Mouse (Mus musculus): ENCODE results near the gene Prss12. TPM values are rescaled to one million over a fixed set of nuclear protein-coding genes. Genes with fewer than 3 reads are reported as not detected.

The Prss12 gene
- total RNA-seq, 2 experiments from 2014 or later, result 11.6 to 11.8 TPM

- peak overlapping the region; percentile 60 for H3K27ac ChIP-seq
Measured at GRCm38 (mm10) chr3:123503943-123504342, 57.2 kb downstream of the Prss12 start.

GRCm38 (mm10) chr3:123504783-123505182 lies 58.1 kb downstream of the Prss12 start:
- DNase-seq (ENCODE audit: low spot score in 2 of 2), result no peak
- H3K4me3 ChIP-seq, result no peak overlapping the region
- TF ChIP-seq CTCF (conservative IDR thresholded peaks at IDR 0.05), result no peak

More at GRCm38 (mm10) chr3:123503943-123504342, 57.2 kb downstream of the Prss12 start:
- peak; percentile 49 to 70 for DNase-seq (ENCODE audit: low spot score in 2 of 2)
- no peak for TF ChIP-seq CTCF (conservative IDR thresholded peaks at IDR 0.05)
- H3K4me3 ChIP-seq, result no peak overlapping the region

GRCm38 (mm10) chr3:123505778-123506667 lies 59.3 kb downstream of the Prss12 start:
- peak overlapping the region; percentile 83; the same call in 1 of the 2 replicates for H3K4me3 ChIP-seq
- TF ChIP-seq CTCF (conservative IDR thresholded peaks at IDR 0.05), result no peak
- no peak overlapping the region for H3K27ac ChIP-seq
- peak in 1 of 2 experiments; percentile 7 for DNase-seq (ENCODE audit: low spot score in 2 of 2)

More at GRCm38 (mm10) chr3:123504783-123505182, 58.1 kb downstream of the Prss12 start:
- H3K27ac ChIP-seq, result peak overlapping the region; percentile 60; the same call in 1 of the 2 replicates

- TF ChIP-seq CTCF (conservative IDR thresholded peaks at IDR 0.05), result peak; percentile 81
- Histone ChIP-seq H3K27ac (peak overlapping the region; percentile 96), H3K4me3 (peak overlapping the region; percentile 83)
- no peak for DNase-seq (ENCODE audit: low spot score in 2 of 2)
Measured at GRCm38 (mm10) chr3:123506699-123507662, 60.3 kb downstream of the Prss12 start.

DNA sequence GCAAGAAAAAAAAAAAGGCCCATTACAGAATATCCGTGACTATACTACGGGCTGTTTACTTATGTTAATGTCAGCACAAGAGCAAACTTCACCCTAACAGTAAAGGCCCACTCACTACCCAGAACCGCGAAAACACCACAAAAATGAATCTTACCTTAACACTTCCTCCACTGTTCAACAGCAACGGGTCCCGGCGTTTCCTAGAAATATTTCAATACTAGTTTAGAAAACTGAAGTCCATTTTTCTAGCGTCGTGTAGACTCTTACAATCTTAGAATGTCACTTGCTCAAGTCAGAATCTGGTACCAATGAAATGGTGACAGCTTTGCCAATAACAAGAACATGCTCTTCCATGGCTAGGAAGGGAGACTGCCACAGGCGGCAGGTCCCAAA lies 60.9 kb downstream of the Prss12 start:
- TF ChIP-seq CTCF (conservative IDR thresholded peaks at IDR 0.05), result no peak
- no peak for DNase-seq (ENCODE audit: low spot score in 2 of 2)
- Histone ChIP-seq H3K27ac (peak overlapping the region; percentile 96), H3K4me3 (peak overlapping the region; percentile 83)

DNA sequence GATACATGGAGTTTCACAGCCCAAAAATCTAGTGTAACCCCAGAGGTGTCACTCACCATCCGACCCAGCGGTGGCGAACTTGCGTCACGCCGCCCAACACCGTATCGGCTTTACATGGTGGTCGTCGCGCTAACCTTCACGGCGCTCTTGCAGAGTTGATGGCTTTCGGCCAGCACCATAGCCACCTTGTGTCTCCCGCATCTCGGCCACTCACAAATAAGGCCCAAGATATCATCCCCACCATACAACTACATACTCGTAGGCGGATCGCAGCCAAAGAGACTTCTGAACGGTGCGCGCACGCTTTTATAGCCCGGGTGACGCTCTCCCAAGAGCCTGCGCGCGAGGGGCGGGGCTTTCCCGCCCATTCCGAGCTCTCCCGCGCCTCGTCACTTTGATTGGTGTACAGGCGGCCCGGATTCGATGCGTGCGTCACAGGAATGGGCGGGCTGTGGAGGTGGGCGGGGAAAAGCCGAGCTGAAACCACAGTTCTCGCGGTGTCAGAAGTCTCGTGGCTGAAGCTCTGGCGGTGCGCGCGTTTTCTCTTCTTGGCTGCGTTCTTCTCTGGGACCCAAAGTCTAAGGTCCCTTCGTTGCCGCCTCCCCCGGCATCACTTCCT lies 61.5 kb downstream of the Prss12 start:
- DNase-seq (ENCODE audit: low spot score in 2 of 2), result peak; percentile 99
- Histone ChIP-seq H3K27ac (peak overlapping the region; percentile 96), H3K4me3 (peak overlapping the region; percentile 83)
- TF ChIP-seq CTCF (conservative IDR thresholded peaks at IDR 0.05), result peak; percentile 54

DNA sequence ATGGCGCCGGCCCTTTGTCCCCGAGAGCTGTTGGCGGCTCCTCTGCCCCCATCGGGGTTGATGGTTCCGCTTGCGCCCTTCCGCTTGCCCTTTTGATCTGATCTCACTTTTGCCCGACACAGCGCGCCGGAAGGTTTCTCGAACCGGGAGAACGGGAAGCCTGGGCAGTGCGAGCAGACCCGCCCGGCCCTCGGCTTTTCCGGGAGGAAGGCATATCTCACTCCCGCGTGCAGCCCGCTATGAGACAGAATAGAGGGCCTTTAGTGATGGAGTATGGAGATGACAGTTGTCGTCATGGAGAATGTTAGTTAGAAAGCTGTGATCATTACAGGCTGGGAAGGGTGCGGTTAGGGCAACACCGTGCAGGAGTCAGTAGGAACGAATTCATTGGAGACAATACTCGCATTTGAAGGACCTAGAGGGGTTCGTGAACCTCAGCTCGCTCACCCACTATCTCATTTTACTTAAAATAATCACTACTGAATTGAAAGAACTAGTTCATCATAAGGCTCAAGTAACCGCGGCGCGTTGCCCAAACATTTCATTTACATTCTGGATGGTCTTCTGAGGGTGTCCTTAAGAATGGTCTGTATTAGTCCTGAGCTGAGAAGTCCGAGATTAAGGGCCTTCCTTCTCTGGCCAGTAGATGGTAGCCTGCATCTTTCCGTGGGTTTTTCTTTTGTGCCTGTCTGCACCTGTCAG lies 62.1 kb downstream of the Prss12 start:
- DNase-seq (ENCODE audit: low spot score in 2 of 2), result peak in 1 of 2 experiments; percentile 57
- TF ChIP-seq CTCF (conservative IDR thresholded peaks at IDR 0.05), result peak; percentile 60
- Histone ChIP-seq H3K27ac (peak overlapping the region; percentile 96), H3K4me3 (peak overlapping the region; percentile 83)

GRCm38 (mm10) chr3:123511818-123512217 lies 65.1 kb downstream of the Prss12 start:
- Histone ChIP-seq H3K27ac (no peak overlapping the region), H3K4me3 (no peak overlapping the region)
- no peak for DNase-seq (ENCODE audit: low spot score in 2 of 2)
- peak; percentile 29; the same call in 1 of the 2 replicates for TF ChIP-seq CTCF (conservative IDR thresholded peaks at IDR 0.05)

DNA sequence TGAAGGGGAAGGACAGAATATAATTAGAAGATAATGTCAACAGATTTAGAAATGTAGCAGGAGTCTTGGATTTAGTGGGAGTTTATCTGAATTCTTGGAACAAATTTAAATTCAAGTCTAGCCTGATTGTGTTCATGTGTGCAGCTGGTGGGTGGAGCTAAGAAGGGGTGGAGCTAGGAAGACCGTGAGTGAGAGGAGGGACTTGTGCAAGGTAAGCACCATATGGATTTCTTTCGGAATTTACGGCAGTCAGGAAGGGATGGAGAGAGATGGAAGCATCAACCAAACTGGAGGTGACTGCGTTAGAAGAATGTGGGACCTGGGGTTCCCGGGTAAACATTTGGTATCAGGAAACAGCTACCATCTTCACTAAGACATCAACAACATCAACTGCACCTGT lies 68.2 kb downstream of the Prss12 start:
- Histone ChIP-seq H3K27ac (no peak overlapping the region), H3K4me3 (no peak overlapping the region)
- DNase-seq (ENCODE audit: low spot score in 2 of 2), result peak in 1 of 2 experiments; percentile 6
- TF ChIP-seq CTCF (conservative IDR thresholded peaks at IDR 0.05), result no peak

DNA sequence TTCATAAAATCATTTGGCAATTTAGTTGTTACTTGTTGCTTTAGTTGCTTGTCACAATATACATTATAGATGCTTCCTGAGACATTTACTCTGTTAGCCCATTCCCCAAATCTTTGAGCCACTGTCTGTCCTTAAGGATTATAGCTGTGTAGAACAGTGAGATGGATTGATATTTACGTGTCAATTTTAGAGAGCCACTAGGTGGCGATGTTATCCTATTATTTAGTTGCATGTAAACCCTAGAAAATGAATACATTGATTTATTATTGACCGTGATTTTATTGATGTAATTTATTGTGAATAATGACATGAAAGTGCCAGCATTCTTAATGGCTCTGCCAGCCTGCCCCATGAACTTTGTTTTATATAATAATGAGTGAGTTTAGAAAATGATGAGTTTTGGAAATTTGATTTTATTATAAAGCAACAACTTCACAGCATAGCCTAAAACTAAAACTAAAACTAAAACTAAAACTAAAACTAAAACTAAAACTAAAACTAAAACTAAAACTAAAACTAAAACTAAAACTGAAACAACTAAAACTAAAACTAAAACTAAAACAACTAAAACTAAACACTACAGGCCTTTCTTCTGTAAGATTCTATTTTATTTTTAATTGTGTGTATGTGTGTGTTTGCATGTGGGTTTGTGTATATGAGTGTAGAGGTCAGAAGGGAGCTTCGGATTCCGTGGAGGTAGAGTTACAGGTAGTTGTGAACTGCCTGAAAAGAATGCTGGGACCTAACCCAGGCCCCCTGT lies 69.1 kb downstream of the Prss12 start:
- Histone ChIP-seq H3K4me3 (no peak overlapping the region), H3K27ac (no peak overlapping the region)
- DNase-seq (ENCODE audit: low spot score in 2 of 2), result peak; percentile 51 to 76
- peak; percentile 89 for TF ChIP-seq CTCF (conservative IDR thresholded peaks at IDR 0.05)

DNA sequence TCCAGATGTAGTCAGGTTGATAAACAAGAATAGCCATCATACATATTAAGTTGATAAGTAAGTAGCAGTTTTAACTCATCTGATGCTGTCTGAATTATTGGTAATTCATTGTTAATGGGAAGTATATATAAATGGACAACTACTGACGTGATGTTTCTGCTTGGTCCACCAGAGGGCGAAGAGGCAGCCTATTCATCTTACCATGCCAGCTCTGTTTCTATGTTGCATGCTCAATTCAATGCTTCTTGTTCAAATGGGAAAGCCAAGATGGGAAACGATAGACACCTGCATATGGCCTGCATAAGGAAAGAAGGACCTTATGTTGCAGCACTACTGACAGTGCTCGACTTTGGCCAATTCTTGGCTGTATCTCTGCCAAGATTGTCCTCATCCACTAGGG lies 70.1 kb downstream of the Prss12 start:
- peak; percentile 85 for TF ChIP-seq CTCF (conservative IDR thresholded peaks at IDR 0.05)
- peak; percentile 40 to 42 for DNase-seq (ENCODE audit: low spot score in 2 of 2)
- H3K4me3 ChIP-seq, result no peak overlapping the region
- H3K27ac ChIP-seq, result no peak overlapping the region

All from layer of hippocampus, adult 2 months (tissue).